Mouse (Mus musculus): Measurements from ENCODE around the gene D630039A03Rik.

DNA sequence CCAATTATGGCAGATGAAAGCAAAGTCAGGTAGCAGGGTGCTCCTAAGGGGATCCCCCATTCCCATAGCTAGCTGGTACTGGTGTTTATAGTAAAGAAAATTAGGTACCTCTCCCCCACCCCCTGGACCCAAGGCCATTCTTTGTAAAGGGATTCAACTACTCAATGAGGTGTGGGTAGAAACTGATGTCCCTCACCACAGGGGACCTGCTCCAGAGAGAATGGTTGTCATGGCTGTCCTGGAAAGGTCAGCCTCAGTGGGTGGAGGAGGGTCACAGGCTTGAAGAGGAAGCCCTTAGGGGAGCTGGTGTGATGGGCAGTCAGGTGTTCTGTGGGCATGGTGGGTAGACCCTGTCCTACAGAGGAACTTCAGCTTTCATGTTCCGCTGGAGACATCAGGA, 4.4 kb upstream of the D630039A03Rik start:
- no peak for TF ChIP-seq CTCF (IDR thresholded peaks at IDR 0.05; ENCODE audit: low read depth)
- no peak for TF ChIP-seq EP300 (IDR thresholded peaks at IDR 0.05; ENCODE audit: low read depth)

Data from liver, postnatal 0 days (tissue).